Mouse (Mus musculus) activated CD4-positive, CD25-positive, alpha-beta regulatory T cell, adult 4 months (primary cell): Measurements from ENCODE around the gene Insc. TPM values are rescaled to one million over a fixed set of nuclear protein-coding genes. Genes with fewer than 3 reads are reported as not detected.
"Not testable (repeated sequence)": the region's sequence is repeated elsewhere in the genome, so short reads cannot be mapped to it uniquely, and the experiment has no call there.

Source experiments
- ATAC-seq: one replicate; pipeline ENCODE4 v1.8.0; 2017
- polyA plus RNA-seq, 2 experiments: library from polyadenylated mRNA; unstranded; fragments of 100-300 nt; shearing (Covaris generic); gene quantifications; one replicate each; pipeline ENCODE4 v1.2.1; 2017

Insc gene
- 1 to 10 TPM in 1 of 2 experiments, not detected in 1; 1.2 TPM for polyA plus RNA-seq

- ATAC-seq, result no peak
These were observed at the start of gene Insc for GRCm38 (mm10) chr7:114743022-114743780. Gene Insc, plus strand, starts transcription at chr7:114743694.

- ATAC-seq, result no peak
These were observed 42.6 kb upstream of the Insc start for GRCm38 (mm10) chr7:114700871-114701270.

- ATAC-seq, result no peak
These were observed 36.8 kb upstream of the Insc start for GRCm38 (mm10) chr7:114706716-114707115.

GRCm38 (mm10) chr7:114707398-114707797 is 36.1 kb upstream of the Insc start:
- no peak for ATAC-seq

- no peak for ATAC-seq
These were observed 33.1 kb upstream of the Insc start for GRCm38 (mm10) chr7:114710419-114710818.

- ATAC-seq, result no peak
These were observed 31.0 kb upstream of the Insc start for GRCm38 (mm10) chr7:114712523-114712922.

GRCm38 (mm10) chr7:114718300-114718699 is 25.2 kb upstream of the Insc start, which contains the start of gene Calcb:
Gene Calcb, plus strand, starts transcription at chr7:114718643.
- ATAC-seq, result no peak

GRCm38 (mm10) chr7:114719381-114720131 is 23.9 kb upstream of the Insc start:
- peak; percentile 23 for ATAC-seq

GRCm38 (mm10) chr7:114729696-114730095 is 13.8 kb upstream of the Insc start:
- peak; percentile 28 for ATAC-seq

- ATAC-seq, result no peak
These were observed 12.3 kb upstream of the Insc start for GRCm38 (mm10) chr7:114731175-114731574.

- ATAC-seq, result not testable (repeated sequence)
These were observed 11.8 kb upstream of the Insc start for GRCm38 (mm10) chr7:114731700-114732099.

GRCm38 (mm10) chr7:114736256-114736655 is 7.2 kb upstream of the Insc start:
- ATAC-seq, result no peak

- no peak for ATAC-seq
These were observed 5.3 kb upstream of the Insc start for GRCm38 (mm10) chr7:114738166-114738565.

GRCm38 (mm10) chr7:114740360-114741165 is 2.9 kb upstream of the Insc start:
- no peak for ATAC-seq

GRCm38 (mm10) chr7:114744639-114745245 is 1.2 kb downstream of the Insc start:
- ATAC-seq, result no peak

- ATAC-seq, result no peak
These were observed 2.2 kb downstream of the Insc start for GRCm38 (mm10) chr7:114745481-114746271.

- ATAC-seq, result no peak
These were observed 4.1 kb downstream of the Insc start for GRCm38 (mm10) chr7:114747596-114747995.

GRCm38 (mm10) chr7:114748239-114748638 is 4.7 kb downstream of the Insc start:
- ATAC-seq, result no peak

GRCm38 (mm10) chr7:114753471-114753870 is 10.0 kb downstream of the Insc start:
- ATAC-seq, result no peak

GRCm38 (mm10) chr7:114754196-114754595 is 10.7 kb downstream of the Insc start:
- no peak for ATAC-seq

- no peak for ATAC-seq
These were observed 11.1 kb downstream of the Insc start for GRCm38 (mm10) chr7:114754626-114755025.

GRCm38 (mm10) chr7:114762660-114763059 is 19.2 kb downstream of the Insc start:
- ATAC-seq, result no peak
